Mouse (Mus musculus) embryonic stem cell, embryonic (primary cell): ENCODE measurements around the gene Etv6.

Experiments
- CTCF ChIA-PET, 4 experiments: fragments of 300-600 bp in 2 of 4; fragments of 350-600 bp in 2 of 4; sonication (Branson Sonifier 250); formaldehyde crosslinking; loops; one replicate each; lab custom pipeline; 2022; ENCODE audit warnings: inconsistent platforms in 2 of 4; lab: Charles Lee
- POLR2A ChIA-PET, 4 experiments: fragments of 300-600 bp in 2 of 4; fragments of 350-600 bp in 2 of 4; sonication (Branson Sonifier 250); formaldehyde crosslinking; loops; one replicate each; lab custom pipeline; 2022; ENCODE audit warnings: antibody characterized with exemption in 4 of 4, inconsistent platforms in 1 of 4; lab: Charles Lee

Etv6 gene

GRCm38 (mm10) chr6:134217747-134218146 is 182.2 kb downstream of the Etv6 start:
- CTCF ChIA-PET = no interaction called here
- POLR2A ChIA-PET = interaction anchor here in 1 of 4 experiments (1.5 kb wide), 1 partner anchor 31 kb away, joined by 3 read pairs; no protein-coding TSS in a partner anchor

GRCm38 (mm10) chr6:134218441-134218840 is 182.9 kb downstream of the Etv6 start:
- CTCF ChIA-PET = no interaction called here
- POLR2A ChIA-PET = interaction anchor here in 1 of 4 experiments (0.6 to 1.2 kb wide), 2 partner anchors 10 to 115 kb away, joined by 3 read pairs; no protein-coding TSS in a partner anchor

- CTCF ChIA-PET = no interaction called here
- POLR2A ChIA-PET = interaction anchor here in 1 of 4 experiments (0.8 to 1.2 kb wide), 2 partner anchors 9 to 19 kb away, joined by 3 to 4 read pairs; no protein-coding TSS in a partner anchor
Measured at GRCm38 (mm10) chr6:134219358-134219757, 183.9 kb downstream of the Etv6 start.

GRCm38 (mm10) chr6:134220209-134220777 is 184.8 kb downstream of the Etv6 start:
- POLR2A ChIA-PET = interaction anchor here in 2 of 4 experiments (0.8 to 0.9 kb wide), 3 partner anchors 10 to 40 kb away, joined by 3 to 4 read pairs (median 3); no protein-coding TSS in a partner anchor
- CTCF ChIA-PET = interaction anchor here in 1 of 4 experiments (1.1 kb wide), 1 partner anchor 32 kb away, joined by 3 read pairs; no protein-coding TSS in a partner anchor

- ChIA-PET POLR2A (interaction anchor here in 3 of 4 experiments (0.5 to 1.5 kb wide), 9 partner anchors 8 to 1102 kb away, joined by 3 to 9 read pairs (median 4); no protein-coding TSS in a partner anchor), CTCF (no interaction called here)
Measured at GRCm38 (mm10) chr6:134222248-134222929, 186.9 kb downstream of the Etv6 start.

GRCm38 (mm10) chr6:134225564-134225963 is 190.1 kb downstream of the Etv6 start:
- POLR2A ChIA-PET = interaction anchor here in 2 of 4 experiments (1.3 to 1.6 kb wide), 2 partner anchors 9 to 10 kb away, joined by 3 read pairs; no protein-coding TSS in a partner anchor

DNA sequence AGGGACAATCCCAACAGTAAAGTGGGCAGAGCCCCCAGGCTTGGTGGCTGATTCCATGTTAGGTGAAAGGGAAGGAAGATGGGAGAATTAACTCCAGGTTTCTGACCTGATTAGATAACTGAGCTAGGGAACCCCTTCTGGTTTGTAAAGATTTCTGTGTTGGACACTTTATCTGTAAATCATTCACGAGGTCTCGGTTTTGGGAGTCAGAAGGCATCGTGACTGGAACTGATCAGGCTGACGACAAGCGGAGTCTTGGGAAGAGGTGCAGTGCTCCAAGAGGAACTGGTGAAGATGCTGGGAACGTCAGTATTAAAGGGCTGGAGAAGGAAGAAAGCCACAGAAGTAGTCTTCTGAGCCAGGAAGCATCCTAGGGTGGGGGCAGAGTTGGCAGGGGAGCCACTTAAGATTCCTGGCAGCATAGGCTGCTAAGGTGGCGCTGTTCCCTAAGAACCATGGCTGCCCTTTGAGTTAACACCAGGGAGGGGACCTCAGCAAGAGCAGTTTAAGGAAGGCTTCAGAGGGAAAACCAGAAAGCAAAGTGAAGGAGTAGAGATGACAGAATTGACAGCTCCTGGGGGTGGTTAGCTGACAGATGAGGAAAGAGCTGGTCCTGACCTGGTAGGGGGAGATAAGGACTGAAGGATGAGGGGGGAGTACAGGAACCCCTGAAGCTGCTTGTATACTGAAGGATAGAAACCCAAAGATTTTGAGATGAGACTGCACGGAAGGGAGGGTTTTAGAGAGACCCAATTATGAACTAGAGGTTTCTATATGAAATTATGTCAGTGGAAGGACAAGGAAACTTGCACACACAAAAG is 191.1 kb downstream of the Etv6 start:
- POLR2A ChIA-PET = interaction anchor here in 2 of 4 experiments (1.3 to 1.6 kb wide), 2 partner anchors 10 to 11 kb away, joined by 3 read pairs; no protein-coding TSS in a partner anchor
- CTCF ChIA-PET = no interaction called here

More at GRCm38 (mm10) chr6:134225564-134225963, 190.1 kb downstream of the Etv6 start:
- CTCF ChIA-PET = no interaction called here

DNA sequence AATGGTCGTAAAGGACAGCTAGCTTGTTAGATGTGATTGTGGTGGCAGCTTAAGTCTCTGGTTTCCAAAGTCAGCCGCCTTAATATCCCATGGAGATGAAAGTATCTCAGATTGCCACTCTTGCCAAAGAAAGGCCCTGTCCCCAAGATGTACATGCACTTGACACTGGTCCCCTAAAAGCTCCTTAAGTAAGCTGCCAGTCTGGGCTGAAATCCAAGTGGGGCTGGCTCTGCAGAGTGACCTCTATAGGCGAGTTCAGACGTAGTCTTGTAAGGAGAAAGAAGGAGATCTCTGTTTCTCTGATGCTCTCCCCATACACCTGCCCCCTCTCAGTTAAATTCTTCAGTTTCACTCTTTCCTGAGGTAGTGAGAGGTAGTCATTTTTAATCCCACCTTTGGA is 200.8 kb downstream of the Etv6 start:
- ChIA-PET CTCF (interaction anchor here in 1 of 4 experiments (0.6 kb wide), 1 partner anchor 234 kb away, joined by 7 read pairs; no protein-coding TSS in a partner anchor), POLR2A (interaction anchor here in 2 of 4 experiments (0.8 to 1.2 kb wide), 2 partner anchors 11 to 25 kb away, joined by 3 to 4 read pairs; no protein-coding TSS in a partner anchor)

- POLR2A ChIA-PET = interaction anchor here in 3 of 4 experiments (0.6 to 0.9 kb wide), 3 partner anchors 14 to 143 kb away, joined by 3 to 4 read pairs (median 3); no protein-coding TSS in a partner anchor
- CTCF ChIA-PET = interaction anchor here in 3 of 4 experiments (0.6 to 0.8 kb wide), 3 partner anchors 10 to 273 kb away, joined by 3 read pairs; no protein-coding TSS in a partner anchor
Measured at GRCm38 (mm10) chr6:134238455-134238854, 203.0 kb downstream of the Etv6 start.

- ChIA-PET CTCF (no interaction called here), POLR2A (interaction anchor here in 1 of 4 experiments (0.9 kb wide), 1 partner anchor 263 kb away, joined by 3 read pairs; no protein-coding TSS in a partner anchor)
Measured at GRCm38 (mm10) chr6:134240988-134241387, 205.5 kb downstream of the Etv6 start.

- POLR2A ChIA-PET = interaction anchor here in 3 of 4 experiments (0.6 to 1.6 kb wide), 10 partner anchors 9 to 281 kb away, joined by 3 to 5 read pairs (median 4); partner anchors contain the start of gene Etv6 (in 1 of the 3)
- CTCF ChIA-PET = interaction anchor here in 1 of 4 experiments (1.2 to 1.5 kb wide), 2 partner anchors 9 to 146 kb away, joined by 3 to 4 read pairs; no protein-coding TSS in a partner anchor
Measured at GRCm38 (mm10) chr6:134243119-134243518, 207.6 kb downstream of the Etv6 start.

- CTCF ChIA-PET = interaction anchor here in 1 of 4 experiments (1.2 to 1.5 kb wide), 2 partner anchors 9 to 145 kb away, joined by 3 to 4 read pairs; no protein-coding TSS in a partner anchor
Measured at GRCm38 (mm10) chr6:134243546-134243945, 208.0 kb downstream of the Etv6 start.

DNA sequence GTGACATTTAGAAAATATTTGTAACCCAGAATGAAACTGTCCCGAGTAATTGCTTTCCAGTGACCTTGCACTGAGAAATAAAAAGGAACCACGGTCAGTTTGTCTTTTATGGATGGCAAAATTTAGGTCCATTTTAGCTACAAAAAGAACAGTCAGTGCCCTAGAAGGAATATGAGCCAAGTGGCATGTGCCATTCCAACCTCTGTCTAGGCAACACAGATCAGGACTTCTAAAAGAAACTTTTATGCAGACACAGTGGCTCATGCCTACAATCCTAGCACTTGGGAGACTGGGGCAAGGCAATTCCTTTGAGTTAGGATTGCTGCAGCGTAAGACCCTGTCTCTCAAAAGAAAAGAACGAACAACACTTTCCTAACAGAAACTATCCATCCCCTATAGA is 208.6 kb downstream of the Etv6 start:
- POLR2A ChIA-PET = interaction anchor here in 2 of 4 experiments (0.6 to 1.6 kb wide), 5 partner anchors 12 to 209 kb away, joined by 3 to 5 read pairs (median 3); partner anchors contain the start of gene Etv6 (in 1 of the 2)
- CTCF ChIA-PET = interaction anchor here in 3 of 4 experiments (0.7 to 1.2 kb wide), 3 partner anchors 8 to 170 kb away, joined by 3 to 5 read pairs (median 3); no protein-coding TSS in a partner anchor

More at GRCm38 (mm10) chr6:134243546-134243945, 208.0 kb downstream of the Etv6 start:
- POLR2A ChIA-PET = interaction anchor here in 2 of 4 experiments (0.6 to 1.6 kb wide), 7 partner anchors 12 to 209 kb away, joined by 3 to 5 read pairs (median 4); partner anchors contain the start of gene Etv6 (in 1 of the 2)

DNA sequence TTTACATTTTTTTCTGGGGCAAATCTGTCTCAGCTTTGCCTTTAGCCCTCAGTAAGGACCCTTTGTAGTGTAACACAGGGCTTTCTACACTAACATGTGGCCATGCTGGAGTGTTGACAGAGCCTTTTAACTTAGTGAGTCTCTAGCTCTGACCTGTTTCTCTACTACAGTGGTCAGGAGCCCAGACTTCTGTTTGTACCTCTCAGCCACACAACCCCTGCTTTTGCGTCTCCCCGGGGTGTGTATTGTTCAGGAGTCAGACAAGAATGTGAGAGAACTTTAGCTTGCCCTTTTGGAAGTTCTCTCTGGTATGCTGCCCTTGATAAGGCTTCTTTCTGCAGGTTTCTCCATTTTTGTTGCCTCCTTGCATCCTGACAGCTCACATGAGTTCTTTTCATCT is 210.6 kb downstream of the Etv6 start:
- POLR2A ChIA-PET = interaction anchor here in 1 of 4 experiments (1.0 to 1.1 kb wide), 2 partner anchors 106 to 283 kb away, joined by 3 read pairs; no protein-coding TSS in a partner anchor

GRCm38 (mm10) chr6:134247324-134247723 is 211.8 kb downstream of the Etv6 start:
- ChIA-PET POLR2A (interaction anchor here (0.5 to 2.6 kb wide), 5 partner anchors 11 to 286 kb away, joined by 3 to 7 read pairs (median 5); no protein-coding TSS in a partner anchor), CTCF (interaction anchor here in 1 of 4 experiments (0.6 kb wide), 1 partner anchor 103 kb away, joined by 4 read pairs; no protein-coding TSS in a partner anchor)

More for the DNA sequence above, 210.6 kb downstream of the Etv6 start:
- CTCF ChIA-PET = interaction anchor here in 1 of 4 experiments (0.9 kb wide), 1 partner anchor 64 kb away, joined by 3 read pairs; no protein-coding TSS in a partner anchor

GRCm38 (mm10) chr6:134248720-134249119 is 213.2 kb downstream of the Etv6 start:
- CTCF ChIA-PET = interaction anchor here (0.5 to 1.8 kb wide), 22 partner anchors 11 to 377 kb away, joined by 3 to 9 read pairs (median 3); no protein-coding TSS in a partner anchor
- POLR2A ChIA-PET = interaction anchor here in 2 of 4 experiments (0.7 to 2.6 kb wide), 13 partner anchors 13 to 284 kb away, joined by 3 to 8 read pairs (median 4); no protein-coding TSS in a partner anchor

DNA sequence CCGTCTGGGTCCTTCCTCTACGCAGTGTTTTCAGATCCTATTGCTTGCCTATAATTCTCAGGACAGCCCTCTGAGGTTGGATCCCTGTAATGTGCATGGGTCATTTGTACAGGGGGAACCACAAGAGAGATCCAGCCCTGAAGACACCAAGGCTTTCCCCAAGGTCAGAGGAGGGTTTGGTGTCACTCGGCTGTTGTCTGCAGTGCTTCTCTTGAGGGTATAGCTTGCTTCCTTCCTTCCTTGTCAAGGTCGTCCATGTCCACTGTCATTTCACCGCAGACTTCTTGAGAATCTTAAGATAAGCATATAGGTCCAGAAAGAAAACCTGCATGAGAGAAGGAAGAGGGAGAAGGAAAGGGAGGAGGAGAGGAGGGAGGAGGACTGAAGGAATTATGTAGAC is 215.3 kb downstream of the Etv6 start:
- CTCF ChIA-PET = no interaction called here
- POLR2A ChIA-PET = interaction anchor here in 1 of 4 experiments (1.0 kb wide), 1 partner anchor 20 kb away, joined by 3 read pairs; no protein-coding TSS in a partner anchor
